Mouse (Mus musculus) ES-E14 (cell line): ENCODE measurements around the gene Hoxb4. TPM values are rescaled to one million over a fixed set of nuclear protein-coding genes. Genes with fewer than 3 reads are reported as not detected.

ENCODE experiments used
- DNase-seq: peaks from one replicate; pipeline ENCODE4 v3.0.0-alpha.2; 2013; ENCODE audit warnings: low read depth, low spot score
- H3K27ac ChIP-seq: 2 replicates; pipeline ENCODE4 v1.5.1; 2012; ENCODE audit warnings: low read depth, mild to moderate bottlenecking, low read length, moderate library complexity, mixed read lengths; ENCODE audit not compliant: poor library complexity, insufficient read depth, severe bottlenecking
- H3K36me3 ChIP-seq: 2 replicates; pipeline ENCODE4 v1.6.1; 2012; ENCODE audit warnings: mild to moderate bottlenecking, low read length, moderate library complexity, mixed read lengths; ENCODE audit not compliant: control insufficient read depth, poor library complexity, insufficient read depth, severe bottlenecking
- H3K4me1 ChIP-seq, 2 experiments: fragments of 150-350 bp in 1 of 2; sonication (generic) in 1 of 2; 2 replicates each; pipeline ENCODE4 v1.6.1; 2012; ENCODE audit warnings: low read length in 2 of 2, mild to moderate bottlenecking in 1 of 2, mixed read lengths in 1 of 2; ENCODE audit not compliant: control insufficient read depth in 2 of 2, insufficient read depth in 2 of 2, poor library complexity in 1 of 2
- H3K4me3 ChIP-seq, 2 experiments: fragments of 150-350 bp in 1 of 2; sonication (generic) in 1 of 2; 2 replicates each; pipeline ENCODE4 v1.5.1; 2012; ENCODE audit warnings: low read length in 2 of 2, low read depth in 1 of 2, mild to moderate bottlenecking in 1 of 2, mixed read lengths in 1 of 2; ENCODE audit not compliant: insufficient read depth in 1 of 2, poor library complexity in 1 of 2, severe bottlenecking in 1 of 2
- H3K9ac ChIP-seq: 2 replicates; pipeline ENCODE4 v1.6.1; 2012; ENCODE audit warnings: low read depth, mild to moderate bottlenecking, low read length, mixed read lengths; ENCODE audit not compliant: poor library complexity, insufficient read depth, severe bottlenecking
- H3K9me3 ChIP-seq: fragments of 150-350 bp; sonication (generic); 2 replicates; pipeline ENCODE4 v1.6.1; 2012; ENCODE audit warnings: low read depth, mild to moderate bottlenecking, low read length; ENCODE audit not compliant: control insufficient read depth, insufficient read depth
- CHD2 ChIP-seq: IDR thresholded peaks from 2 replicates; pipeline ENCODE4 v1.6.1; 2014; ENCODE audit warnings: mild to moderate bottlenecking, low read depth, low read length, inconsistent platforms
- HCFC1 ChIP-seq: IDR thresholded peaks from 2 replicates; pipeline ENCODE4 v1.6.1; 2012; ENCODE audit warnings: low read length, inconsistent platforms, borderline replicate concordance; ENCODE audit not compliant: insufficient read depth
- MAFK ChIP-seq: IDR thresholded peaks from 2 replicates; pipeline ENCODE4 v1.6.1; 2014; ENCODE audit warnings: mild to moderate bottlenecking, low read depth, low read length, inconsistent platforms; ENCODE audit not compliant: insufficient read depth
- ZC3H11A ChIP-seq: IDR thresholded peaks from 2 replicates; pipeline ENCODE4 v1.6.1; 2012; ENCODE audit warnings: low read depth, mild to moderate bottlenecking, inconsistent platforms, low read length, borderline replicate concordance
- ZNF384 ChIP-seq: IDR thresholded peaks from 2 replicates; pipeline ENCODE4 v1.6.1; 2012; ENCODE audit warnings: low read depth, low read length, inconsistent platforms
- in situ Hi-C, 2 experiments: fragments of 600-800 bp; cut with MboI; formaldehyde crosslinking; loops; one replicate each; pipeline ENCODE4 v1.15.1; 2025; ENCODE audit warnings: low sequenced_read_pairs in 2 of 2, inconsistent platforms in 1 of 2; ENCODE audit not compliant: unreplicated experiment in 2 of 2
- total RNA-seq: library from RNA; depleted of rRNA; stranded (reverse); fragments of 300-350 nt; gene quantifications from 2 replicates; pipeline ENCODE4 v1.2.3, GENCODE M21; 2012

The Hoxb4 gene
- total RNA-seq, 1 experiment: 1.2 TPM

DNA sequence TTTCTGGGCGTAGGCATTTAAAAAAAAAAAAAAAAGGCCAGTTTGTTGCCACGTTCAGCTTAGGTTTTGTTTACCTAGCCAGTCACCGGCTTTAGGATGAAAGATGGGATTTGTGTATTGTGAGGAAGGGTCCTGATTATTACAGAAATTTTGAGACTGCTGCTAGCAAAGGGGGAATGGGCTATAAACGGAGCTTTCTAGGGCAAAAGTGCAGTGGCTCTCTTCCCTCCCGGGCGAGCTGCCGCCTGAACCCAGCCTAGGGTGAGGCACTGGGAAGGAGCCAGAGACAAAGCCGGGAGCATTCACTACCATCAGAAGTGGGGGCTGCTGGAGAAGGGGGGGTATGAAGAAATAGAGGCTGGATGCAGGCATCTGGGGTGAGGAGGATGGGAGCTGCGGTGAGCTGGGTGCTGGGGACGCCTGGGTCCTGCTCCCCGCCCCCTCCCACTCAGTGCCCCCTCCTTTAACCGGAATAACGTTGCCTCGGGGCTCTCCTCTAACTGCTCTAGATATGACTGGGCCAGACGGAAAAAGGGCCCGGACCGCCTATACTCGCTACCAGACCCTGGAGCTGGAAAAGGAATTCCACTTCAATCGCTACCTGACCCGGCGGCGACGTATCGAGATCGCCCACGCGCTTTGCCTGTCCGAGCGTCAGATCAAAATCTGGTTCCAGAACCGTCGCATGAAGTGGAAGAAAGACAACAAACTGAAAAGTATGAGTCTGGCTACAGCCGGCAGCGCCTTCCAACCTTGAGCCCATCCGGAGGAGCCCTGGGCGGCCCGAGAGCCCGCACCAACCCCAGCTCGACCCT is 13.5 kb upstream of the Hoxb4 start:
- no peak overlapping the region for H3K4me3 ChIP-seq
- H3K36me3 ChIP-seq: no peaks in the 10 kb centered on the region
- TF ChIP-seq ZC3H11A (no peak), CHD2 (no peak), HCFC1 (no peak), ZNF384 (no peak), MAFK (no peak)
- no peak for DNase-seq
- H3K27ac ChIP-seq: no peak overlapping the region
- in situ Hi-C loops: loop anchor here in 1 of 2 experiments (10.0 kb wide), 1 partner anchor 250 kb away; no protein-coding TSS in a partner anchor
- H3K9ac ChIP-seq: no peak overlapping the region
- no peaks in the 10 kb centered on the region for H3K9me3 ChIP-seq
- peaks cover 0 to 3% of the 10 kb centered on the region in 2 experiments; a peak in 1 of 4 replicates for H3K4me1 ChIP-seq

DNA sequence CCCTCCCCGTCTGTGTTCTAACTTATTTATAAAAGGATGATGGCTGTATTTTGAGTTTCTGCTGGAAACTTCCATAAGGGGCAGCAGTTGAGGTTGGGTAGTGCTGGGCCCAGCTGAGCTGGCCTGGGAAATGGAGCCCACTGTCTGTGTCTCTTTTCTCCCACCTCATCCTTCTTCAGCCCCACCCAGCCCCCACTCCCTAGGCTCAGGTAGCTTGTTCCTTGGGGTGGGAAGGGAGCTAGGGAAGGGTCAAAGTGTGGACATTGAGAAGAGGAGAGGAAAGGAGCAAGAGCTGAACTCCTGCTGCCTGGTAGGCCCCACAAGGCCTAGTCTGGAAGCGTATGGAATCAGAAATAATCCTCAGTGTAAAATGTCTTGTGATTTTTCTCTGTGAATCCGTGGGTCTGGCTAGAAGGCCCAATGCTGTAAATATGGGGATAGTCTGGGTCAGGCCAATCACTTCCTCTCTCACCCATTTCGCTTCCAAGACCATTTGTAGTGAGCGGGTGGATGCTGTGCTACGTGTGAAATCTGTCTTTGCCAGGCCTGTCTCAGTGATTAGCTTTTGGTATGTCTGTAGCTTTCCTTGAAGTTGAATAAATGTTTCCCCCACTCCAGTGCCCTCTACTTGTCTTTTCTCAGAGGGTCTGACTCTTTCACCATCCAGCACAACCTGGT is 12.4 kb upstream of the Hoxb4 start:
- DNase-seq: no peak
- in situ Hi-C loops: loop anchor here in 1 of 2 experiments (10.0 kb wide), 1 partner anchor 249 kb away; no protein-coding TSS in a partner anchor

DNA sequence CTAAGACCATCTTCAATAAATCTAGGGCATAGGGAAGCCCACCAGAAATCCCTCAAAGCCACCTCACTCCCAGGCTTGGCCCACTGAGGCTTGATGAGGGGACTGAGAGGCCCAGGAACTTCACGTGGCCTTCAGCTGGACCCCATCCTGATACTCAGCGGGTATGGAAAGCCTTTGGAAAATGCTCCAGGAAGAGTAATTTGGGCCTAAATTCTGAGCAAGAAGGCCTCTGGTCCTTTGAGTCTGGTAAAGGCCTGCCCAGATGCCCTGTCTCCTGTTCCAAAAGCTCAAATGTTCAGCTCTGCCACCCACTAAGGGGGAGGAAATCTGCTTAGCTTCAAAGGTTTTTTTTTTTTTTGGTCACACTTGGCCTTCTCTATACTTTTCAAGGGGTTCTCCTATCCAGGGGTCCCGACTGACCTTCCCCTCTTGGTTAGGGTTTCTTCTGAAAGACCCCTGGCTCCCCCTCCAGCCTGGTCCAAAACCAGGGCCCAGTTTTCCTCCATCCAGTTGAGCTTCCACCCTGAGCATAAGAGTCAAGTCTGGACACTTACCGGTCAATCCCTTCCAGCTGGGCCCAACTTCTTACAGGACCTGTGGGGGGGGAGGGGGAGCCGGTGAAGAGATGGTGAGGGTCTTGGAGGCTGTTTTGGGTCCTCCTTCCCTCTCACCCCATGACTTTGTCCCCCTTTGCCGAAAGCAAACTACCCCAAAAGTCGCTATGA is 11.7 kb upstream of the Hoxb4 start:
- Histone ChIP-seq H3K27ac (no peak overlapping the region), H3K36me3 (no peaks in the 10 kb centered on the region), H3K9ac (no peak overlapping the region), H3K4me1 (peaks cover 0 to 3% of the 10 kb centered on the region in 2 experiments; a peak in 1 of 4 replicates), H3K9me3 (no peaks in the 10 kb centered on the region), H3K4me3 (no peak overlapping the region)
- no peak for DNase-seq
- in situ Hi-C loops: loop anchor here in 1 of 2 experiments (10.0 kb wide), 1 partner anchor 248 kb away; no protein-coding TSS in a partner anchor
- no peak for TF ChIP-seq MAFK
- no peak for TF ChIP-seq ZC3H11A
- no peak for TF ChIP-seq ZNF384
- TF ChIP-seq HCFC1: no peak
- TF ChIP-seq CHD2: no peak

More for the DNA sequence above, 12.4 kb upstream of the Hoxb4 start:
- H3K27ac ChIP-seq: no peak overlapping the region
- H3K9me3 ChIP-seq: no peaks in the 10 kb centered on the region
- H3K4me1 ChIP-seq: peaks cover 0 to 3% of the 10 kb centered on the region in 2 experiments; a peak in 1 of 4 replicates
- TF ChIP-seq ZC3H11A (no peak), HCFC1 (no peak), ZNF384 (no peak), CHD2 (no peak), MAFK (no peak)
- no peaks in the 10 kb centered on the region for H3K36me3 ChIP-seq
- no peak overlapping the region for H3K9ac ChIP-seq
- H3K4me3 ChIP-seq: no peak overlapping the region

DNA sequence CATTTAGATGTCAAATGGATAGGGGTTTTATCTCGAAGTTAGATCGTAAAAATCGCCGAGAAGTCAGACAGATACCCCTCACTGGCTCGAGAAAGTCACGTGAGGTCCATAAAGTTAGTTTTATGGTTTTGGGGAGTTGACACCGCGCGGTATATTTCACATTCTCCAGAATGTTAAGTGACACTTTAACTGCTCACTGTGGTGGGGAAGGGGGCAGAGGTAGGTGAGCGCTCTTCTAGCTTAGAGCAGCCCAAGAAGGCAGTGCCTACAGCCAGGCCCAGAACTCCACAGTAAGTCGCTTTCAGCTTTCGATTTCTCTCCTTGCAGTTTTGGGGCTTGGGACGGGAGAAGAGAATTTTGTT is 11.2 kb upstream of the Hoxb4 start:
- H3K36me3 ChIP-seq: no peaks in the 10 kb centered on the region
- TF ChIP-seq HCFC1 (no peak), ZNF384 (no peak), MAFK (no peak), ZC3H11A (no peak), CHD2 (no peak)
- peaks cover 0 to 4% of the 10 kb centered on the region in 2 experiments; a peak in 2 of 4 replicates for H3K4me1 ChIP-seq
- no peak overlapping the region for H3K4me3 ChIP-seq
- no peak overlapping the region for H3K27ac ChIP-seq
- in situ Hi-C loops: loop anchor here in 1 of 2 experiments (10.0 kb wide), 1 partner anchor 248 kb away; no protein-coding TSS in a partner anchor
- no peak for DNase-seq
- H3K9ac ChIP-seq: no peak overlapping the region
- H3K9me3 ChIP-seq: no peaks in the 10 kb centered on the region
